Mouse (Mus musculus) hindbrain, embryonic 13.5 days (tissue): ENCODE data around the gene Dalrd3. TPM values are rescaled to one million over a fixed set of nuclear protein-coding genes. Genes with fewer than 3 reads are reported as not detected.

Experiments
- ATAC-seq: fragments of 200-750 bp; cut with Nextera tagmentation; 2 replicates; pipeline ENCODE4 v1.8.0; 2017; ENCODE audit warnings: moderate TSS enrichment; ENCODE audit not compliant: low FRiP score
- H3K27ac ChIP-seq: fragments of 300-500 bp; sonication (generic); 2 replicates; pipeline ENCODE4 v1.5.1; 2015; ENCODE audit warnings: inconsistent platforms, mild to moderate bottlenecking, moderate library complexity
- H3K27me3 ChIP-seq: fragments of 300-500 bp; sonication (generic); 2 replicates; pipeline ENCODE4 v1.6.1; 2015; ENCODE audit warnings: mild to moderate bottlenecking, inconsistent platforms
- H3K36me3 ChIP-seq: fragments of 300-500 bp; sonication (generic); 2 replicates; pipeline ENCODE4 v1.6.1; 2015; ENCODE audit warnings: mild to moderate bottlenecking, inconsistent platforms
- H3K4me1 ChIP-seq: fragments of 300-500 bp; sonication (generic); replicated peaks from 2 replicates; pipeline ENCODE4 v1.6.1; 2015; ENCODE audit warnings: inconsistent platforms
- H3K4me2 ChIP-seq: fragments of 300-500 bp; sonication (generic); 2 replicates; pipeline ENCODE4 v1.6.1; 2015; ENCODE audit warnings: inconsistent platforms, mild to moderate bottlenecking, moderate library complexity
- H3K4me3 ChIP-seq: fragments of 300-500 bp; sonication (generic); 2 replicates; pipeline ENCODE4 v1.5.1; 2015; ENCODE audit warnings: mild to moderate bottlenecking, inconsistent platforms
- H3K9ac ChIP-seq: fragments of 300-500 bp; sonication (generic); 2 replicates; pipeline ENCODE4 v1.6.1; 2015; ENCODE audit warnings: mild to moderate bottlenecking, inconsistent platforms
- H3K9me3 ChIP-seq: fragments of 300-500 bp; sonication (generic); 2 replicates; pipeline ENCODE4 v1.6.1; 2016; ENCODE audit warnings: inconsistent platforms
- WGBS: fragments of 180-500 bp; shearing (Covaris S2); methylation state at CpG from one replicate; pipeline ENCODE4 v1.1.7; 2015; 5-methylcytosine and 5-hydroxymethylcytosine counted together
- polyA plus RNA-seq: library from polyadenylated mRNA; unstranded; fragments of >200 nt; fragmentation: Nextera tagmentation; extraction: Ambion mirVana; gene quantifications from 2 replicates; pipeline ENCODE4 v1.2.1, GENCODE M21; 2015

Gene Dalrd3
- polyA plus RNA-seq, 1 experiment from 2014 or later, result 285 TPM

GRCm38 (mm10) chr9:108575321-108576297 lies 5.9 kb downstream of the Dalrd3 start:
- Histone ChIP-seq H3K9me3 (no peaks in the 10 kb centered on the region), H3K4me3 (peak overlapping the region; percentile 75), H3K9ac (peak overlapping the region; percentile 92), H3K27me3 (peaks cover 9% of the 10 kb centered on the region; the same call in 1 of the 2 replicates), H3K4me2 (peak overlapping the region; percentile 94), H3K4me1 (peaks cover 71% of the 10 kb centered on the region), H3K36me3 (peaks cover 60% of the 10 kb centered on the region), H3K27ac (peak overlapping the region; percentile 53; the same call in 1 of the 2 replicates)
- no peak for ATAC-seq
- 86% methylated on average over 37 of the region's 37 CpGs for WGBS

GRCm38 (mm10) chr9:108577025-108577424 lies 7.3 kb downstream of the Dalrd3 start:
- Histone ChIP-seq H3K4me2 (peak overlapping the region; percentile 94), H3K36me3 (peaks cover 56% of the 10 kb centered on the region), H3K27me3 (peaks cover 23% of the 10 kb centered on the region), H3K27ac (peak overlapping the region; percentile 98; the same call in 1 of the 2 replicates), H3K9ac (peak overlapping the region; percentile 92), H3K9me3 (no peaks in the 10 kb centered on the region), H3K4me1 (peaks cover 65% of the 10 kb centered on the region), H3K4me3 (peak overlapping the region; percentile 75)
- ATAC-seq, result no peak
- WGBS, result 51% methylated on average over 6 of the region's 6 CpGs

- Histone ChIP-seq H3K4me3 (peak overlapping the region; percentile 75), H3K9me3 (no peaks in the 10 kb centered on the region), H3K4me1 (peaks cover 62% of the 10 kb centered on the region), H3K4me2 (peak overlapping the region; percentile 94), H3K27me3 (peaks cover 30% of the 10 kb centered on the region), H3K36me3 (peaks cover 55% of the 10 kb centered on the region), H3K27ac (peak overlapping the region; percentile 98), H3K9ac (peak overlapping the region; percentile 92)
- under 1% methylated on average over 24 of the region's 24 CpGs for WGBS
- no peak; the same call in 1 of the 2 replicates for ATAC-seq
These were observed 8.4 kb downstream of the Dalrd3 start for GRCm38 (mm10) chr9:108577934-108578544.

DNA sequence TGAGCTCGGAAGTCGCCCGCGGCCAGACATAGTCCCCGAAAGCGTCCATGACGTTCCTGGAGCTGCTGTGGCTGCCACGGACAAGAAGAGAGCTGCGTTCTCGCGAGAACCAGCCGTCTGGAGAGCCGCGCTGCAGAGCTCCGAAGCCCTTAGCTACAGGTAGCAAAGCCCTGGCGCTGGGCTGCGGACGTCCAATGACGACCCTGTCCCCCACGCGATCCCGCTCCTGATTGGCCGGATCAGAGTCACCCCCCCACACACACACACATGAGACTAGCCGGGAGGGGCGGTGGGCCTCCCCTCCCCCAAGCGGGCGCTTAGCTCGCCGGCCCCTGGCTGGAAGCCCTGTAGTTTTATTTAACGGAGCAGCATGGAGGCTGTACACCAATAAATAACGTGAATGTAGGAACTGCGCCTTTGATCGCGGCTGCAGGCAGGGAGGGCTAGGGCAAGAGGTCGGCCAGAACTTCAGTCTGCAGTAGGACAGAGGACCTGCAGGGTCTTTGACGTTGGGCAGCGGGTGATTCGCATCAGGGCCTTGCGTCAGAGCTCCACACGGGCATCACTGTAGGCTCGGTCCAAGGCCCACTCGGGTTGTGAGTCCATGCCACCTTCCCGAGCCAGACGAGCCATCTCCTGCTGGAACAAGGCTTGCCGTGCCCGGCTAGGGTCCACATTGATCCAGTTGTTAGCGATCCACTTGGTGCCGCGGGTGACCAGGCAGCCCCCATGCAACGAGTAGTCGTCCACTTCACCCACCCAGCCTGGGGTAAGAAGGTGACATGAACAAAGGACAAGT lies 9.1 kb downstream of the Dalrd3 start, which contains the start of gene Wdr6:
Gene Wdr6, minus strand, starts transcription at position 195 of the 799 bp plus-strand sequence.
- peaks cover 55% of the 10 kb centered on the region for H3K4me1 ChIP-seq
- peak; percentile 97 for ATAC-seq
- H3K9me3 ChIP-seq, result no peaks in the 10 kb centered on the region
- H3K27ac ChIP-seq, result peak within 1 kb of the TSS; percentile 98
- H3K4me3 ChIP-seq, result peak within 1 kb of the TSS; percentile 75
- peaks cover 48% of the 10 kb centered on the region for H3K36me3 ChIP-seq
- WGBS, result 4% methylated on average over 51 of the region's 51 CpGs
- peaks cover 35% of the 10 kb centered on the region for H3K27me3 ChIP-seq
- peak within 1 kb of the TSS; percentile 92 for H3K9ac ChIP-seq
- peak within 1 kb of the TSS; percentile 94 for H3K4me2 ChIP-seq

GRCm38 (mm10) chr9:108579344-108579690 lies 9.6 kb downstream of the Dalrd3 start:
- peak; percentile 4; the same call in 1 of the 2 replicates for ATAC-seq
- Histone ChIP-seq H3K9me3 (no peaks in the 10 kb centered on the region), H3K4me1 (peaks cover 50% of the 10 kb centered on the region), H3K9ac (peak overlapping the region; percentile 92), H3K4me2 (peak overlapping the region; percentile 94), H3K36me3 (peaks cover 42% of the 10 kb centered on the region), H3K27me3 (peaks cover 35% of the 10 kb centered on the region), H3K27ac (peak overlapping the region; percentile 98), H3K4me3 (peak overlapping the region; percentile 75)
- 78% methylated on average over 5 of the region's 5 CpGs for WGBS

- H3K9me3 ChIP-seq, result no peaks in the 10 kb centered on the region
- 3% methylated on average over 14 of the region's 14 CpGs for WGBS
- H3K9ac ChIP-seq, result peak overlapping the region; percentile 61
- H3K4me2 ChIP-seq, result peak overlapping the region; percentile 53
- ATAC-seq, result peak; percentile 98
- H3K4me1 ChIP-seq, result peaks cover 43% of the 10 kb centered on the region
- peak overlapping the region; percentile 99 for H3K27ac ChIP-seq
- peaks cover 3% of the 10 kb centered on the region; the same call in 1 of the 2 replicates for H3K36me3 ChIP-seq
- peak overlapping the region; percentile 21 for H3K4me3 ChIP-seq
- peaks cover 6% of the 10 kb centered on the region; the same call in 1 of the 2 replicates for H3K27me3 ChIP-seq
These were observed 18.0 kb downstream of the Dalrd3 start for GRCm38 (mm10) chr9:108587571-108588180.

DNA sequence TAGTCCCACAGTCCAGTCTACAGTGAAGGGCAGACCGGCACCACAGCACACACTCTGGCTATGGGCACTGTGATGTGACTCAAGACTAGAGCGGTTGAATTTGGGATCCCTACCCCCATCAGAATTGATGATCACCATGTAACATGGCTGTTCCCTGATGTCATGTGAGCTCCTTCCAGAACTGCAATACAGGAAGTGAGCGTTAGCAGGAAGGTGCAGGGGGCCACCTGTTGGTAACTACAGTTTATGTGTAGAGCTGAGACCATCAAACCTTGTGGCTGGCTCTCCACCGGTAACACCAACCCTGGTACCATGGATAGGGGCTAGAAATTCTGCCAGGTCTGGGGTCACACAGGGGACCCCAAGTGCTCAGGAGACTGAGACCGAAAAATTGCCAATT lies 19.5 kb downstream of the Dalrd3 start:
- H3K9ac ChIP-seq, result peak overlapping the region; percentile 3; the same call in 1 of the 2 replicates
- no peaks in the 10 kb centered on the region for H3K27me3 ChIP-seq
- peak overlapping the region; percentile 99 for H3K27ac ChIP-seq
- peaks cover 43% of the 10 kb centered on the region for H3K4me1 ChIP-seq
- H3K4me2 ChIP-seq, result no peak overlapping the region
- WGBS, result 73% methylated on average over 5 of the region's 5 CpGs
- H3K9me3 ChIP-seq, result no peaks in the 10 kb centered on the region
- no peak for ATAC-seq
- H3K4me3 ChIP-seq, result no peak overlapping the region
- H3K36me3 ChIP-seq, result peaks cover 6% of the 10 kb centered on the region

DNA sequence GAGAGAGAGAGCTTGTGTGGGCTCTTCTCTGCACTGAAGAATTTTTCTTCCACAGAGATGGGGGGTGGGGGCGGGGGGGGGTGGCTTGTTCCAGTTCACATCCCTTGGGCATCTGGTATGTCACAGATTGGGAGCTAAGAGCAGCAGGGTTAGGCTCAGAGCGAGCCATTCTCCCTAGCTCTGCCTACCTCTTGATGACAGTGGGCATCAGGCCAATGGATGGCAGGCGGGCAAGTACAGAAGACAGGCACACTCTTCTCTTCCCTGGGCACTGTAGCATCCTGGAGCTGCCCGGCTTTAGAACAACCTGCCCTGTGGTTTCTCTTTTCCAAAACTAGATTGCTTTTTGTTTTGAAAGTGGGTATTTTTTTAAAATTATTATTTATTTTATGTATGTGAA lies 21.8 kb downstream of the Dalrd3 start:
- WGBS, result 77% methylated on average over 4 of the region's 4 CpGs
- no peaks in the 10 kb centered on the region for H3K9me3 ChIP-seq
- H3K36me3 ChIP-seq, result peaks cover 6% of the 10 kb centered on the region
- no peak overlapping the region; the same call in 1 of the 2 replicates for H3K9ac ChIP-seq
- H3K27ac ChIP-seq, result no peak overlapping the region
- no peak overlapping the region for H3K4me2 ChIP-seq
- peaks cover 44% of the 10 kb centered on the region for H3K4me1 ChIP-seq
- no peak for ATAC-seq
- H3K4me3 ChIP-seq, result no peak overlapping the region
- H3K27me3 ChIP-seq, result no peaks in the 10 kb centered on the region

- ATAC-seq, result no peak
- Histone ChIP-seq H3K4me2 (no peak overlapping the region), H3K4me3 (no peak overlapping the region), H3K27me3 (no peaks in the 10 kb centered on the region), H3K9me3 (no peaks in the 10 kb centered on the region), H3K9ac (no peak overlapping the region), H3K4me1 (peaks cover 21% of the 10 kb centered on the region), H3K36me3 (peaks cover 6% of the 10 kb centered on the region), H3K27ac (no peak overlapping the region)
- 87% methylated on average over 3 of the region's 3 CpGs for WGBS
These were observed 24.7 kb downstream of the Dalrd3 start for GRCm38 (mm10) chr9:108594354-108594753.

DNA sequence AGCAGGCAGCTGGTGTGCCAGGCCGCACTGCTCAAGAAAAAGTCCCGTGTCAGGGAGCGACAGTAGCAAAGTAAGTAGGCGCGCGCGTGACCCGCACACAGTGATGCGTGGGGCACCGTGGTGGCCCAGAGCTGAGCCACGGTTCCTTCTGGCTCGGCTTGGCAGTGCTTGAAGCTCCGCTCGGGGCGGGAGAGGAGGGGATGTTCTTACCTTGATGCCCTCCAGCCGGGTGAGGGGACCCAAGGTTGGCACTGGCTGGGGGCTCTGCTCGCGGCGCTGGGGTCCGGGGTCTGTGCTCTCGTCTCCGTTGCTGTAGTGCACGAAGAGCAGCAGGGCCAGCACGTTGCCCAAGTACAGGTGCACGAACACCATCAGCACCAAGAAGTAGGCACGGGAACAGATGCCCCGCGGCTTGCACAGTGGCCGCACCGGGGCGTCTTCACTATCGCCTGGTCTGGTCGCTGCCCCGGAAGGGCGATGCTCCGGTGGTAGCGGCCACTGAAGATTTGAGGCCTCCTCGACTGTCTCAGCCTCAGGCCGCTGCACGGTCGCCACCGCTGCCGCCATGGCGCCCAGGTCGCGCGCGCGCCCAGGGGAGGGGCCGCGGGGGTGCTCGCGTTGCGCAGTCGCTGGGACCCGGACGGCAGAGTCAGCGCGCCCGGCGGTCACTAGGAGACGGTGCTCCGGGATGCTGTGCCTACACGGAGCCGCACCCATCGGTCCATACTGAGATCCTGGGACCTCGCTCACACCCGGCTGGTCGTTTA lies 27.5 kb downstream of the Dalrd3 start, which contains the start of gene P4htm:
Gene P4htm, minus strand, starts transcription at position 670 of the 767 bp plus-strand sequence.
- Histone ChIP-seq H3K27ac (peak within 1 kb of the TSS; percentile 85), H3K4me3 (peak within 1 kb of the TSS; percentile 75), H3K9me3 (no peaks in the 10 kb centered on the region), H3K4me2 (peak within 1 kb of the TSS; percentile 88), H3K9ac (peak within 1 kb of the TSS; percentile 86), H3K4me1 (peaks cover 13% of the 10 kb centered on the region), H3K27me3 (no peaks in the 10 kb centered on the region), H3K36me3 (peaks cover 9% of the 10 kb centered on the region)
- peak; percentile 87 for ATAC-seq
- 3% methylated on average over 69 of the region's 69 CpGs for WGBS
